Mouse (Mus musculus) monocyte, adult 5-6 weeks (primary cell): ENCODE results near the gene Pde4dip. TPM values are rescaled to one million over a fixed set of nuclear protein-coding genes. Genes with fewer than 3 reads are reported as not detected.
A peak's percentile ranks its signal among the peaks of the same experiment; 100 is the strongest.

Experiments
- ATAC-seq: fragments of 153-309, 156-312 bp; replicated peaks from 2 replicates; pipeline ENCODE4 v1.8.0; 2017; ENCODE audit warnings: mild to moderate bottlenecking; ENCODE audit not compliant: low TSS enrichment, insufficient number of reproducible peaks, severe bottlenecking, poor library complexity, low FRiP score
- total RNA-seq: library from RNA; stranded (forward); fragments of 200-1000, 200-491, 200-594 nt; gene quantifications from 3 replicates; pipeline ENCODE4 v1.2.3, GENCODE M21; 2017

The Pde4dip gene
- total RNA-seq, 1 experiment from 2014 or later, result 16.5 TPM

GRCm38 (mm10) chr3:97818383-97818982 is 70.0 kb downstream of the Pde4dip start:
- no peak for ATAC-seq

- no peak for ATAC-seq
These were observed 76.7 kb downstream of the Pde4dip start for GRCm38 (mm10) chr3:97811651-97812399.

DNA sequence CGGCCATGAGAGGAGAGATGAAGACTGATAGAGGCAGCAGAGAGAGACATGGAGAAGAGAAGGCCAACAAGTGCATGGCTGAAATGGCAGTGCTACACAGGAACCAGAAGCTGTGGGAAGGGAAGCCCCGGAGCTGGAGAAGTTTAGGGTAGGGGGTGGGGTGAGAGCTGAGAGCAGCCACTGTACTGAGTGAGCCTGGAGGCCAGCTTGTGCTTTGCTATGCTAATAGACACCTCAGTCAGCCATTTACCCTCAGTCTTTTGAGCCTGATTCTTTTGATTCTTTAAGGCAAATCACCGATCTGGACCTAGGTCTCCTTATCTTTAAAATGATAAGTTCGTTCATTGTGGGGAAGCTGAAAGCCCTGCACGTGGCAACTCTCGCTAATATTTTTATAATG is 77.3 kb downstream of the Pde4dip start:
- ATAC-seq, result no peak

DNA sequence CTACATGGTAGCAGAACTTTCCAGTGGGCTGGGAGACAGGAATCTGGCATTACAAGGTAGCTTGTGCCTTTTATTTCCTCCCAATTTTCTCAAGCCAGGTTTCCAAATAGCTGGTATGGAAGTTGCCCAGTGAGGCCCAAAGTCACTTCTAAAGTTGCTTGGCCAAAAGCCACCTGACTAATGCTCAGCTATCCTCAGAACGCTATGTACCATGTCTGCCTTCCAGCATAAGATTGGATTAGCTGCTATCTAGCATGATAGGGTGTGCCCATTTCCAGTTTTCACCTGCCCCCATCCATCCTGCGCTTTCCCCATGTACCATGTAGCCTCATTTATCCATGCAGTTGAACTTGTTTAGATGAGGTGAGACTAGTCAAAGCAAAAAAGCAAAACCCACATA is 78.2 kb downstream of the Pde4dip start:
- no peak for ATAC-seq

DNA sequence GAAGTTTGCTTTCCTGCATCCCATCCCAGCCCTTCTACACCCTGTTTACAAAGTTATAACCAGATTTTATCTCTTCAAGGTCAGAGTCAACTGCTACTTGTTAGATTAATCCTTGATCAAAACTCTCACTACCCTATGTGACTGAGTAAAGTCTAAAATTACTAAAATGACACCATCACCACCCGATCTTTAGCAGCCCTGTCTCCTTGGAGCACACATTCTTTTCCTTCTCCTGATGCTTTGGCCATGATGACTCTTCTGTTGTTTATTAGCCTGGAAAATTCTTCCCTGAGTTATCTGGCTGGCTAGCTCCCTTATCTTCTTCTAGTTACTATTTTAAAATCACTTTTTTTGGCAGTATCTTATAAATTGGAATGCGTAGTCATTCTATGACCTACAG is 82.9 kb downstream of the Pde4dip start:
- ATAC-seq, result no peak

GRCm38 (mm10) chr3:97803675-97804074 is 84.8 kb downstream of the Pde4dip start:
- no peak for ATAC-seq

GRCm38 (mm10) chr3:97802927-97803326 is 85.6 kb downstream of the Pde4dip start:
- no peak for ATAC-seq

DNA sequence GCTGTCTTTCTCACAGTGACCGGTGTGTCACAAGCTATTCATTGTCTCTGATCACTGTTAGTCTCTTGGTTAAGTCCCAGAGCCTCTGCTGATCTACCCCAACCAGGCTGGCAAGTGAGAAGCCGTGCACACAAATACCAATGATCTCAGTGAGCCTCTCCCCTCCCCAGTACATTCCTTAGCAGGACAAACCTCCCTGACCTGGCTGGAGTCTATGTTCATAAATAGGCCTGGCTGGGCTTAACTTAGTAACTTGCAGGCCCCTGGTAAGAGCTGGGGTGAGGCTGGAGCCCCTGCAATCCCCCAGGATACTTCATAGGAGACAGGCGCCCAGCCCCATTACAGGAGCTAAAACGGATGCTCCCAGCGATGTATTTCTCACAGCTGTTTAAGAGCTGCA is 86.2 kb downstream of the Pde4dip start:
- ATAC-seq, result no peak

- no peak for ATAC-seq
These were observed 87.3 kb downstream of the Pde4dip start for GRCm38 (mm10) chr3:97801178-97801699.

GRCm38 (mm10) chr3:97800657-97801056 is 87.8 kb downstream of the Pde4dip start:
- no peak for ATAC-seq

GRCm38 (mm10) chr3:97800004-97800403 is 88.5 kb downstream of the Pde4dip start:
- ATAC-seq, result peak; percentile 56; the same call in 1 of the 2 replicates

DNA sequence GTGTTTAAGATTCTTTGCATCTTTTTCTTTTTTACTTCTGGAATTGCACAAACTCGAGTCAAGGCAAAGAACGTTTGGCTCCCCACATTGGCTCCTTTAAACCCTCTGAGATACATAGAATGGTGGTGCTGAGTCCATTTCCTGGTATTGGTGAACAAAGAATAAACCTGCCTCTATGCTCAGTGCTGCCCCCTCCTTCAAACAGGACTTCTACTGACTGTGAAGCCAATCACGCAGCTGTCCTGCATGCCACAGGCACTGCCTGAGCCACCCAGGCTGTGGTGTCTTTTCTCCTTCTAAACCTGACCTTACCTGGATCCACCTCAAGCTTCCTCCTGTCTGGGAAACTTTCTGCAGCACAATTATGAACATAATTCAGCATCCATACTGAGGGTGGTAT is 89.2 kb downstream of the Pde4dip start:
- no peak for ATAC-seq

DNA sequence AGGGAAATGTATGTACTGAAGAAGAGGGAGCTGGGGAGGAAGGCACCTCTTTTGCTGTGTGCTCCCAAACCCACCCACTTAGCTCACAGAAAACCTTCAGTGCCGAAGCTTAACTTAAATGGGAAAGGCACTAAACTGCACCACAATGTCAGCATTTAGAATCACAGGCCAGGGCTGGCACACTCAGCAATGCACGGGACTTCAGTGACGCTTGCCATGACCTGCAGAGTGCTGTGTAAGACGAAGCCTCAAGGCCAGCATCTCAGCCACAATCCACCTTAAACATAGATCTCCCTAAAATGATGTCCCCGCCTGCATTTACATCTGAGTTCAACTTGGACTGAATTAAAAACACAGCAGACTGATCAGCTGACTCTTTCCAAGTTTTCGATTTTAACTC is 91.1 kb downstream of the Pde4dip start:
- ATAC-seq, result no peak

DNA sequence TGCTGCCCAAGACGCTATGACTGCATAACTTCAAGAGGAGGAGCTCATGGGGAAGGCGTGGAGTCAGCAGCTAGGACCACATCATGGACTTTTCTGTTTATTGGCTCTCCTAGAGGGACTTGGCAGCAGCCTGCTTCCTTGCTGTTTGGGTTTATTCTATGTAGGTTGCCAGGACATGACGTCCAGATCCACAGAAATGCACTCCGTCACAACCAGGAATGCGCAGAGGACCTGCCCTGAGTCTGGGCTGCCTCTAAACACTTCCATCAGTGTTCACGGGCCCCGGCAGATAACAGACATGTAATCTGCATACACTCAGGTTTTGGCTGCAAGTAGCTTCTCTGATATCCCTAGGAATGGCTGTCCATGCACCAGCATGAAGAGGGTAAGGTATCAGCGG is 94.5 kb downstream of the Pde4dip start:
- ATAC-seq, result no peak

DNA sequence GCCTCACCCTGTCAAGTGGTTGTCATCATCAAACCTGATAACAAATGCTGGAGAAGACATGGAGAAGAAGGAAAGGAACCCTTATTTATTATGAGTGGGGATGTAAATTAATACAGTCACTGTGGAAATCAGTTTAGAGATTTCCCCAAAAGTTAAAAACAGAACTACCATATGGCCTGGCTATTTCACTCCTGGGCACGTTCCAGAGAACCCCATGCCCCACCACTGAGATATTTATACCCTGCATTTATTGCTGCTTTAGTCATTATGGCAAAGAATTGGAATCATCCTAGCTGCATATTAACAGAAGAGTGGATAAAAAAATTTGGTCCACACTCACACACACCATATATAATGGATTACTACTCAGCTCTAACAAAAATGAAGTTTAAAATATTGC is 98.4 kb downstream of the Pde4dip start:
- no peak for ATAC-seq

DNA sequence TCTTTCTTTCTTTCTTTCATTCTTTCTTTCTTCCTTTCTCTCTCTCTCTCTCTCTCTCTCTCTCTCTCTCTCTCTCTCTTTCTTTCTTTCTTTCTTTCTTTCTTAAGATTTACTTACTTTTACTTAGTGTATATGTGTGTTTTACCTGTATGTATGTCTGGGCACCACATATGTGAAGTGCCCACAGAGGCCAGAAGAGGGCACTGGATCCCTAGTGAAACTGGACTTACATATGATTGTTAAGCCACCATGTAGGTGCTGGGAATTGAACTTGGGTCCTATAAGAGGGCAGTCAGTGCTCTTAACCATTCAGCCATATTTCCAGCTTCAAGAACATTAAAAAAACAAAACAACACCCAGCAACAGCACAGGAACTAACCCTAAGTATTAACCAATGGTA is 99.2 kb downstream of the Pde4dip start:
- no peak for ATAC-seq

DNA sequence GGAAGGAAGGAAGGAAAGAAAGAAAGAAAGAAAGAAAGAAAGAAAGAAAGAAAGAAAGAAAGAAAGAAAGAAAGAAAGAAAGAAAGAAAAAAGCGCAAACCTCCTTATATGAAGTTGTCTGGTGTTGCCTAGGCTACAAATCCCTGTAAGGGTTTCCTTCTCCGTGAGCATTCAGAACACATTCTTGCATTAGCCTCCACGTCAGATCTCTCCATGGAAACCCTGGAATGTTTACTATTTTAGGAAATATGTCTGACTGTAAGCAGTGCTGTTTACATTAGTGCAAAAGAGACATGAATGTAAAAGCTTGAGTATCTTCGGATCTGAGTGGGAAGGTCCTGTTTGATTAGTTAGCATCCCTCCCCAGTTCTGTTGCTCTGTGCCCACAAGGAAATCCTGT is 112.3 kb downstream of the Pde4dip start:
- ATAC-seq, result no peak

- ATAC-seq, result no peak
These were observed 112.8 kb downstream of the Pde4dip start for GRCm38 (mm10) chr3:97775742-97776141.

GRCm38 (mm10) chr3:97774861-97775260 is 113.6 kb downstream of the Pde4dip start:
- peak; percentile 86 for ATAC-seq
